In genomic region chr16:94624871-94625270, GRCm38 (mm10) we compare ENCODE assay signal across 10 mouse cellular contexts. TPM values are rescaled to one million over a fixed set of nuclear protein-coding genes. Genes with fewer than 3 reads are reported as not detected.
DNase-seq lines count a peak whose midpoint lies in the region; ATAC-seq and TF ChIP-seq lines count a peak whose summit lies in the region.
"Had no signal": no experiment of that assay in that cellular context is flagged by ENCODE, and none has a peak within 500 bp of the region (broad histone marks: within the 10 kb centered on the region; RNA-seq: fewer than 3 reads in every experiment).

No protein-coding gene starts in this region.

- H3K36me3 ChIP-seq in forebrain, embryonic 15.5 days, result no peaks in the 10 kb centered on the region
- no peaks in the 10 kb centered on the region for H3K36me3 ChIP-seq in forebrain, embryonic 11.5 days (ENCODE audit: control insufficient read depth, insufficient read depth, low read length)
- H3K36me3 ChIP-seq in midbrain, embryonic 14.5 days (ENCODE audit: control insufficient read depth, insufficient read depth, low read length), result no peaks in the 10 kb centered on the region
- H3K36me3 ChIP-seq in midbrain, embryonic 13.5 days, result peaks cover 2% of the 10 kb centered on the region
- no peaks in the 10 kb centered on the region for H3K36me3 ChIP-seq in midbrain, postnatal 0 days (ENCODE audit: insufficient read depth, low read length)
- H3K36me3 ChIP-seq: stomach, embryonic 15.5 days had no signal

- 60% methylated on average over 4 of the region's 4 CpGs for WGBS in forebrain, embryonic 15.5 days
- 88% methylated on average over 4 of the region's 4 CpGs for WGBS in forebrain, embryonic 11.5 days
- 86% methylated on average over 4 of the region's 4 CpGs for WGBS in midbrain, embryonic 14.5 days
- 87% methylated on average over 4 of the region's 4 CpGs for WGBS in midbrain, embryonic 13.5 days
- WGBS in midbrain, postnatal 0 days, result 83% methylated on average over 4 of the region's 4 CpGs

- no peak overlapping the region for H3K4me3 ChIP-seq in forebrain, embryonic 15.5 days
- H3K4me3 ChIP-seq in forebrain, embryonic 11.5 days (ENCODE audit: low read depth, low read length), result no peak overlapping the region
- H3K4me3 ChIP-seq in midbrain, embryonic 14.5 days (replicated peaks; ENCODE audit: low read depth, low read length), result no peak overlapping the region
- no peak overlapping the region for H3K4me3 ChIP-seq in midbrain, embryonic 13.5 days (replicated peaks)
- no peak overlapping the region for H3K4me3 ChIP-seq in midbrain, postnatal 0 days (ENCODE audit: low read depth, low read length)
- H3K4me3 ChIP-seq: midbrain, embryonic 12.5 days; stomach, embryonic 15.5 days had no signal

- DNase-seq in forebrain, embryonic 11.5 days (ENCODE audit: low spot score), result no peak
- peak; percentile 21 for DNase-seq in midbrain, embryonic 14.5 days
- DNase-seq in cerebellum, postnatal 14 days, result peak; percentile 68 to 81
- peak; percentile 71 for DNase-seq in midbrain, postnatal 0 days (ENCODE audit: low spot score)
- no peak for DNase-seq in right cerebral cortex, postnatal 25 days
- no peak for DNase-seq in frontal cortex, adult 2 months (ENCODE audit: extremely low spot score in 1 of 2, low spot score in 1 of 2)

- peak; percentile 47; the same call in 1 of the 2 replicates for ATAC-seq in forebrain, embryonic 15.5 days (replicated peaks)
- ATAC-seq in forebrain, embryonic 11.5 days (replicated peaks; ENCODE audit: low FRiP score), result no peak
- no peak for ATAC-seq in midbrain, embryonic 14.5 days (ENCODE audit: low FRiP score, low TSS enrichment)
- no peak for ATAC-seq in midbrain, embryonic 13.5 days
- no peak for ATAC-seq in midbrain, postnatal 0 days (ENCODE audit: low FRiP score)

- no peaks in the 10 kb centered on the region for H3K9me3 ChIP-seq in forebrain, embryonic 15.5 days
- H3K9me3 ChIP-seq in forebrain, embryonic 11.5 days (ENCODE audit: control insufficient read depth, low read length), result no peaks in the 10 kb centered on the region
- H3K9me3 ChIP-seq in midbrain, embryonic 14.5 days (ENCODE audit: control insufficient read depth, low read length), result no peaks in the 10 kb centered on the region
- H3K9me3 ChIP-seq in midbrain, embryonic 13.5 days, result no peaks in the 10 kb centered on the region
- no peaks in the 10 kb centered on the region for H3K9me3 ChIP-seq in midbrain, postnatal 0 days (ENCODE audit: low read length)
- H3K9me3 ChIP-seq: midbrain, embryonic 12.5 days; stomach, embryonic 15.5 days had no signal

- H3K27ac ChIP-seq in forebrain, embryonic 15.5 days (replicated peaks), result 0 out of 2 replicates have a peak overlapping the region, but pooled peaks have one; percentile 1
- H3K27ac ChIP-seq in forebrain, embryonic 11.5 days (ENCODE audit: low read depth, low read length), result no peak overlapping the region
- H3K27ac ChIP-seq in midbrain, embryonic 14.5 days (replicated peaks; ENCODE audit: low read depth, low read length), result no peak overlapping the region
- H3K27ac ChIP-seq in midbrain, embryonic 13.5 days, result no peak overlapping the region
- H3K27ac ChIP-seq in midbrain, postnatal 0 days (ENCODE audit: low read depth, low read length), result no peak overlapping the region
- H3K27ac ChIP-seq: midbrain, embryonic 12.5 days; stomach, embryonic 15.5 days had no signal

- no peak for TF ChIP-seq CTCF in midbrain, postnatal 0 days (IDR thresholded peaks at IDR 0.05)

- H3K9ac ChIP-seq in forebrain, embryonic 15.5 days (replicated peaks), result no peak overlapping the region
- H3K9ac ChIP-seq in forebrain, embryonic 11.5 days (ENCODE audit: low read length), result no peak overlapping the region
- no peak overlapping the region for H3K9ac ChIP-seq in midbrain, embryonic 14.5 days (replicated peaks; ENCODE audit: low read length)
- no peak overlapping the region for H3K9ac ChIP-seq in midbrain, embryonic 13.5 days (replicated peaks)
- H3K9ac ChIP-seq in midbrain, postnatal 0 days (replicated peaks; ENCODE audit: low read length, poor library complexity, severe bottlenecking), result no peak overlapping the region
- H3K9ac ChIP-seq: midbrain, embryonic 12.5 days; stomach, embryonic 15.5 days had no signal

- no peaks in the 10 kb centered on the region for H3K27me3 ChIP-seq in forebrain, embryonic 15.5 days
- no peaks in the 10 kb centered on the region for H3K27me3 ChIP-seq in forebrain, embryonic 11.5 days (ENCODE audit: control insufficient read depth, insufficient read depth, low read length)
- H3K27me3 ChIP-seq in midbrain, embryonic 14.5 days (ENCODE audit: control insufficient read depth, insufficient read depth, low read length), result no peaks in the 10 kb centered on the region
- no peaks in the 10 kb centered on the region for H3K27me3 ChIP-seq in midbrain, embryonic 13.5 days
- H3K27me3 ChIP-seq in midbrain, postnatal 0 days (ENCODE audit: insufficient read depth, low read length), result no peaks in the 10 kb centered on the region
- H3K27me3 ChIP-seq: midbrain, embryonic 12.5 days; stomach, embryonic 15.5 days had no signal

- peaks cover 19% of the 10 kb centered on the region for H3K4me1 ChIP-seq in forebrain, embryonic 15.5 days
- 0 out of 2 replicates have a peak, but pooled peaks cover 2% of the 10 kb centered on the region for H3K4me1 ChIP-seq in forebrain, embryonic 11.5 days (replicated peaks; ENCODE audit: control insufficient read depth, insufficient read depth, low read length)
- peaks cover 8% of the 10 kb centered on the region; the same call in 1 of the 2 replicates for H3K4me1 ChIP-seq in midbrain, embryonic 14.5 days (ENCODE audit: control insufficient read depth, insufficient read depth, low read length)
- peaks cover 22% of the 10 kb centered on the region for H3K4me1 ChIP-seq in midbrain, embryonic 13.5 days (replicated peaks)
- H3K4me1 ChIP-seq in midbrain, postnatal 0 days (ENCODE audit: insufficient read depth, low read length), result no peaks in the 10 kb centered on the region

- no peak overlapping the region for H3K4me2 ChIP-seq in forebrain, embryonic 15.5 days (replicated peaks)
- H3K4me2 ChIP-seq in forebrain, embryonic 11.5 days (ENCODE audit: low read depth, low read length, severe bottlenecking), result no peak overlapping the region
- no peak overlapping the region for H3K4me2 ChIP-seq in midbrain, embryonic 14.5 days (ENCODE audit: low read length)
- H3K4me2 ChIP-seq in midbrain, embryonic 13.5 days (replicated peaks), result no peak overlapping the region
- H3K4me2 ChIP-seq in midbrain, postnatal 0 days (ENCODE audit: low read depth, low read length, poor library complexity, severe bottlenecking), result no peak overlapping the region
- H3K4me2 ChIP-seq: midbrain, embryonic 12.5 days; stomach, embryonic 15.5 days had no signal

RNA-seq across cellular contexts. Expression of gene Dyrk1a, which starts 55.1 kb away (rescaled TPM):
- polyA plus RNA-seq in forebrain, embryonic 15.5 days (2015; fragmentation: Nextera tagmentation; extraction: Ambion mirVana), result 12.3 and 12.8 TPM in 2 replicates
- polyA plus RNA-seq in forebrain, embryonic 11.5 days (2014; fragmentation: Nextera tagmentation; extraction: Ambion mirVana), result 12.0 and 13.5 TPM in 2 replicates
- polyA plus RNA-seq in midbrain, embryonic 14.5 days (2014; fragmentation: Nextera tagmentation; extraction: Ambion mirVana), result 16.8 and 20.8 TPM in 2 replicates
- polyA plus RNA-seq in midbrain, embryonic 13.5 days (2015; fragmentation: Nextera tagmentation; extraction: Ambion mirVana), result 11.7 and 12.7 TPM in 2 replicates
- total RNA-seq in midbrain, postnatal 0 days (2014; rRNA removed), result 93.5 and 94.2 TPM in 2 replicates
- 11.7 and 13.7 TPM in 2 replicates for polyA plus RNA-seq in midbrain, postnatal 0 days (2015; fragmentation: Nextera tagmentation; extraction: Ambion mirVana)
- 44.1 and 47.8 TPM in 2 replicates for polyA plus RNA-seq in frontal cortex, adult 2 months (2012; rRNA removed)

Comparison
In these comparisons a context has a peak if more than half of its experiments do, and no peak if none do; other contexts are left out.
1. DNase-seq: peak in midbrain, embryonic 14.5 days (single experiment), cerebellum, postnatal 14 days (2 of 2) and midbrain, postnatal 0 days (single experiment); none in forebrain, embryonic 11.5 days (single experiment), right cerebral cortex, postnatal 25 days (single experiment) and frontal cortex, adult 2 months (0 of 2).